Mouse (Mus musculus): ENCODE measurements around the gene St7.

DNA sequence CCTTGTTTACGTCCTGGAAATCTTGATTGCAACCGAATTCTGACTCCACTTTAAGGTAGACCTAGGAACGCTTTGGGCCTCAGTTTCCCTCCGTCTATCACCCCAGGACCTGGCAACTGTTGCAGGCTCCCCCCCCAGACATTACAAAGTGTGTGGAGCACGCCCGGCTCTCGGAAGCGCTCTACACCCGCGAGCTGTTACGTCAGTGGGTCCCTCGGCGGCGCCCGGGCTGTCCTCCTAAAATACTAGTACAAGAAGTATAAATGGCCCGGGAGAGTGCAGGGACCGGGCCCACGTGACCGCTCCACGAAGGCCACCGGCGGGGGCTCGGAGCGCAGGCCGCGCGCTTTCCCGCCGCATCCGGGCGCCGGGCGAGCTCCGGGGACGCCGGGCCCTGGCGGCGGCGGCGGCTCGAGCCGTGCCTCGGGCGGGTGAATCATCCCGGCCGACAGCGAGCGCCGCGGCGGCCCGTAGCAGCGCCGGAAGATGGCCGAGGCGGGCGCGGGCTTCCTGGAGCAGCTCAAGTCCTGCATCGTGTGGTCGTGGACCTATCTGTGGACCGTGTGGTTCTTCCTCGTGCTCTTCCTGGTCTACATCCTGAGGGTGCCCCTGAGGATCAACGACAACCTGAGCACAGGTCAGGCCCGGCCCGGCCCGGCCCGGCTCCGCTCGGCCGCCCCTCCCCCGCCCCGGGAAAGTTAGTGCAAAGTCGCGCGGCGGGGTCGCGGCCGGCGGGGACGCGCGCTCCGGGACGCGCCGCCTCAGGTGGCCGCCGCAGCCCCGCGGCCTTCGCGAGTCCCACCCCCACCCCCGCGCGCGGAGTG, 1.2 kb downstream of the St7 start:
- TF ChIP-seq CTCF (IDR thresholded peaks at IDR 0.05; ENCODE audit: borderline replicate concordance, insufficient read depth, low read length) (no peak), POLR2A (IDR thresholded peaks at IDR 0.05; ENCODE audit: low read depth, low read length) (peak; percentile 59)

All from embryonic fibroblast, embryonic 13.5 days (primary cell).